Mouse (Mus musculus) lung, postnatal 0 days (tissue): Measurements from ENCODE around the gene Eps8l3.

Source experiments
- CTCF ChIP-seq: IDR thresholded peaks from 2 replicates; pipeline ENCODE4 v1.5.1; 2016; ENCODE audit warnings: antibody characterized with exemption, mild to moderate bottlenecking
- EP300 ChIP-seq: IDR thresholded peaks from 2 replicates; pipeline ENCODE4 v1.6.1; 2016; ENCODE audit warnings: antibody characterized with exemption, mild to moderate bottlenecking, control low read depth

GRCm38 (mm10) chr3:107927841-107928240 lies 50.8 kb downstream of the Eps8l3 start:
- no peak for TF ChIP-seq CTCF
- TF ChIP-seq EP300 = no peak
